Mouse (Mus musculus) activated CD4-positive, CD25-positive, alpha-beta regulatory T cell, adult 9 weeks (primary cell): ENCODE measurements around the gene Fthl17d. TPM values are rescaled to one million over a fixed set of nuclear protein-coding genes. Genes with fewer than 3 reads are reported as not detected.

Experiments used
- polyA plus RNA-seq: library from polyadenylated mRNA; unstranded; fragments of 100-300 nt; shearing (Covaris generic); gene quantifications from one replicate; pipeline ENCODE4 v1.2.1, GENCODE M21; 2017

Fthl17d gene
- not detected for polyA plus RNA-seq

DNA sequence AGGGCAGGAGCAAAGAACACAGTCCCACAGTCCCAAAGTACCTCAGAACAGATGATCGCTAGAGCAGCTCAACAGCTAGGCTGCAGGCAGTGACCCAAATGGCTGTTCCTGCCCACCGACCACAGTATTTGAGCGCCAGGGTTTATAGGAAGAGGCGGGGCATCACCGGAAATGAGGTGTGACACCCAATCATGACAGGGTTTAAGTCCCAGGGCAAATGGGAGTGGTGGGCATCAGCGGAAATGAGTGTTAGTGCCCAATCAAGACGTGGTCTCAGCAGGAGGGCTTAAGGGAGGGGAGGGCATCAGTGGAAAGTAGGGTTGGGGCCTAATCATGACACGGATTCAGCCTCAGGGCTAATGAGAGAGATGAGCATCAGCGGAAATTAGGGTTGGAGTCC is at the start of gene Fthl17d:
Gene Fthl17d (minus strand): TSS at position 101 of the 400 bp plus-strand sequence.

GRCm38 (mm10) chrX:9033193-9033592 is 46.6 kb upstream of the Fthl17d start, which contains the start of gene Fthl17e:
Fthl17e (plus strand) TSS chrX:9033493.

DNA sequence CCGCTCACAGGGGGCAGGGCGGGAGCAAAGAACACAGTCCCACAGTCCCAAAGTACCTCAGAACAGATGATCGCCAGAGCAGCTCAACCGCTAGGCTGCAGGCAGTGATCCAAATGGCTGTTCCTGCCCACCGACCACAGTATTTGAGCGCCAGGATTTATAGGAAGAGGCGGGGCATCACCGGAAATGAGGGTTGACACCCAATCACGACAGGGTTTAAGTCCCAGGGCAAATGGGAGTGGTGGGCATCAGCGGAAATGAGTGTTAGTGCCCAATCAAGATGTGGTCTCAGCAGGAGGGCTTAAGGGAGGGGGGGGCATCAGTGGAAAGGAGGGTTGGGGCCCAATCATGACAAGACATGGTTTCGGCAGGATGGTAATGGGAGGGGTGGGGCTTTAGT is 10.1 kb downstream of the Fthl17d start, which contains the start of gene Fthl17c:
Gene Fthl17c (minus strand): TSS at position 101 of the 400 bp plus-strand sequence.

DNA sequence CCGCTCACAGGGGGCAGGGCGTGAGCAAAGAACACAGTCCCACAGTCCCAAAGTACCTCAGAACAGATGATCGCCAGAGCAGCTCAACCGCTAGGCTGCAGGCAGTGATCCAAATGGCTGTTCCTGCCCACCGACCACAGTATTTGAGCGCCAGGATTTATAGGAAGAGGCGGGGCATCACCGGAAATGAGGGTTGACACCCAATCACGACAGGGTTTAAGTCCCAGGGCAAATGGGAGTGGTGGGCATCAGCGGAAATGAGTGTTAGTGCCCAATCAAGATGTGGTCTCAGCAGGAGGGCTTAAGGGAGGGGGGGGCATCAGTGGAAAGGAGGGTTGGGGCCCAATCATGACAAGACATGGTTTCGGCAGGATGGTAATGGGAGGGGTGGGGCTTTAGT is 23.7 kb downstream of the Fthl17d start, which contains the start of gene Fthl17b:
Gene Fthl17b (minus strand): TSS at position 101 of the 400 bp plus-strand sequence.

Other genes with a start within 250 kb of the Fthl17d start
- gene Ssx9, start 238.3 kb downstream of the Fthl17d start, polyA plus RNA-seq: not detected
- gene Ssxb5, start 183.1 kb downstream of the Fthl17d start, polyA plus RNA-seq: not detected
- not detected for gene Gm6592, start 142.8 kb downstream of the Fthl17d start, polyA plus RNA-seq
- gene Gm5751, start 112.5 kb downstream of the Fthl17d start, polyA plus RNA-seq: not detected
- 0.42 TPM for gene B630019K06Rik, start 94.4 kb downstream of the Fthl17d start, polyA plus RNA-seq
- not detected for gene Fthl17b, start 23.8 kb downstream of the Fthl17d start, polyA plus RNA-seq
- gene Fthl17c, start 10.2 kb downstream of the Fthl17d start, polyA plus RNA-seq: not detected
- gene Fthl17e, start 46.7 kb upstream of the Fthl17d start, polyA plus RNA-seq: not detected
- not detected for gene Fthl17f, start 76.3 kb upstream of the Fthl17d start, polyA plus RNA-seq
- not detected for gene 4930402K13Rik, start 117.8 kb upstream of the Fthl17d start, polyA plus RNA-seq
- gene Lancl3, start 213.1 kb upstream of the Fthl17d start, polyA plus RNA-seq: 0.33 TPM